Mouse (Mus musculus) cerebellum, adult 9-11 months (tissue): ENCODE data around the gene Mrgprb1.
"Not testable (repeated sequence)": the region's sequence is repeated elsewhere in the genome, so short reads cannot be mapped to it uniquely, and the experiment has no call there.

ENCODE experiments used
- DNase-seq: peaks from one replicate; pipeline ENCODE4 v3.0.0; 2022

Gene Mrgprb1

DNA sequence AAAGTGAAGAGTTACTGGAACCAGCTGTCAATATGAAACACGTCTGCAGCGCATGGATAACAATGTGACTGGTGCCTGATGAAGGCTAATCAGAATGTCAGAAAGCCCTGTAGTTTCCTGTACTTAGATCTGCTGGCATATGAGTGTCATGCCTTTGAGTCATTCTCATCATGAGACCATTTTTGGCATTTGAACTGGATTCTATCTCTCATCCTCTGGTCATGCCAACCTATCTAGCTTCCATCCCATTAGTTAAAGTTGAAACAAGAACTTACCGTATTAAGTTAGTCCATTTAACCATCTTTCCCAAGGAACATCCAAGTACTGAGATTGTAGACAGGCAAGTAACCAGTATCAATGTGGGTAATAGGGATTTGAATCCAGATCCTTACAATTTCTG lies at the start of gene Mrgprb1:
TSS of gene Mrgprb1 (minus strand) at position 101 of the 400 bp plus-strand sequence.
- no peak for DNase-seq

- DNase-seq = no peak
Observed at GRCm38 (mm10) chr7:48499221-48499620, 43.1 kb upstream of the Mrgprb1 start, which contains the start of gene Mrgprx2. Mrgprx2 (minus strand) TSS chr7:48499321.

- no peak for DNase-seq
Observed at GRCm38 (mm10) chr7:48436581-48436980, 19.6 kb downstream of the Mrgprb1 start.

GRCm38 (mm10) chr7:48435936-48436335 lies 20.2 kb downstream of the Mrgprb1 start:
- not testable (repeated sequence) for DNase-seq
